Mouse (Mus musculus): Measurements from ENCODE around the gene Vcp. TPM values are rescaled to one million over a fixed set of nuclear protein-coding genes. Genes with fewer than 3 reads are reported as not detected.

Vcp gene
- total RNA-seq (2021): 299 and 392 TPM in 2 replicates
- long read RNA-seq, transcript Vcp-201 (17 exons, 3,316 nt): major isoform, 896 of 974 reads
- long read RNA-seq, partial matches to known transcripts: 39 of 974 reads
- long read RNA-seq, other reads (novel, unspliced or antisense): 39 of 974 reads

DNA sequence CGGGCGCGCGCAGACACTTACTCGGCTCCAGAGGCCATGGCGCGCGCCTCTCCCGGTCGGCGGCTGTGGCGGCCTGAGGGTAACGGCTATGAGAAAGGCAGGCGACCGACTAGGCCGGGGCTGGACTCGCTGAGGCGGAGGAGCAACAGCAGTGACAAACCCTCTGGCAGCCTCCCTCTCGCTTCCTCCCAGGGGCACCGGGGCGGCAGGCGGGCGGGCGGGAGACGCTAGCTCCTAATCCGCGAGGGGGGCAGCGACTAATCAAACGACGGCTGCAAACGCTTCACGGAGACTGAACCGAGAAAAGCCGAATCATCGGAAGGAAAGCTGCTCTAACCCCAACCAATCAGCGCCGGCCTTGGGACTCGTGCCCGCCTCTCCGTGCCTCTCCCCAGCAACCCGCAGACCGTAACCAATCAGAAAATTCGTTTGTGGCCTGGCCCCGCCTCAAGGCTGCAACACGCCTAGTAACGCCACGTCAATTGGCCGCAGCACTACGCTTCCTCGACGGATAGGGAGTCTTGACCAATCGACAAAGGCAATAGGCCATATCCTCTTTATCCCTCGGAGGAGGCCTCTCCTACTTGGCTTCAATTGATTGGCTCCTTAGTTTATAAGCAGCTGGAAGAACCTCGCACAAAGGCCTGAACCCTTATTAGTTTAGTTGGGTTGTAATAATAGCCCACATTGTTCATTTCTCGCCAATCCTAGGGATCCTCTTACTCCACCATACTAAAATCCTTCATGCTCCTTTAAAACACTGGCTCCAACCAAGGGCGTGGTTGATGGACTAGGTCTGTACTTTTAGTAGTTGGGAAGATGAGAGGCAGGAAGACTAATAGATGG lies at the start of gene Vcp:
Gene Vcp (minus strand): TSS at position 367 of the 846 bp plus-strand sequence.
- peak; percentile 98 for DNase-seq

DNA sequence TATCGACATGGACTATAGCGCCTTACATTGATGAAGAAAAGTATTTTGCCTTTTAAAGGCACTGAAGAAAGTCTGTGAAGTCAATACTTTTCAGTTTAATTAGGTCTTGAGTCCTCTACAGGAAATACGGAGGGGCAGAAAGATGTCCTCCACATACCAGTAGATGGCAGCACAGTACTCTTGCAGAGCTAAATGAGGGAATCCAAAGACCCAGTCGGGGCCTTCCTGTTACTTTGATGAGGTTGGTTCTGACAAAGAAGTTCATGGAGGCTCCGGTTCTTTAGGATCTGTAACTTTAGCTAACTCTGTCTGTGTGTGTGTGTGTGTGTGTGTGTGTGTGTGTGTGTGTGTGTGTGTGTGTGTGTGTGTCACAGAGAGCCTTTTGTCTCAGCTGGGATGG lies 46.9 kb upstream of the Vcp start:
- peak; percentile 38 for DNase-seq

DNA sequence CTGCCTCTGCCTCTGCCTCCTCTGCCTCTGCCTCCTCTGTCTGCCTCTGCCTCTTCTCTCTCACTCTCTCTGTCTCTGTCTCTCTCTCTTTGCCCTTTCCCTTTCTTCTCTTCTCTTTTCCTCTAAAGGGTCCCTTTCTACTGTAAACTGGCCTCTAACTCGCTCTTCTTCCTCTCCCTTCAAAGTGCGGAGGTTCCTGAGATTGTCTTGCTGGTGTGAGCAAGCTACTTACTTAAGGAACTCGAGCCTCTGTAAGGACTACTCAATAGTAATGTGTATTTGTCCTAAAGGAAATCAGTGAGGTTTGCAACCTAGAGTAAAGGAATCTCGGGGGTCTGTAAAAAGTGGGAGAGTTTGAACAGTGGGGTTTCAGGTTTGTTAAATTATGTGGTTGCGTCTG lies 46.3 kb upstream of the Vcp start:
- DNase-seq: no peak

DNA sequence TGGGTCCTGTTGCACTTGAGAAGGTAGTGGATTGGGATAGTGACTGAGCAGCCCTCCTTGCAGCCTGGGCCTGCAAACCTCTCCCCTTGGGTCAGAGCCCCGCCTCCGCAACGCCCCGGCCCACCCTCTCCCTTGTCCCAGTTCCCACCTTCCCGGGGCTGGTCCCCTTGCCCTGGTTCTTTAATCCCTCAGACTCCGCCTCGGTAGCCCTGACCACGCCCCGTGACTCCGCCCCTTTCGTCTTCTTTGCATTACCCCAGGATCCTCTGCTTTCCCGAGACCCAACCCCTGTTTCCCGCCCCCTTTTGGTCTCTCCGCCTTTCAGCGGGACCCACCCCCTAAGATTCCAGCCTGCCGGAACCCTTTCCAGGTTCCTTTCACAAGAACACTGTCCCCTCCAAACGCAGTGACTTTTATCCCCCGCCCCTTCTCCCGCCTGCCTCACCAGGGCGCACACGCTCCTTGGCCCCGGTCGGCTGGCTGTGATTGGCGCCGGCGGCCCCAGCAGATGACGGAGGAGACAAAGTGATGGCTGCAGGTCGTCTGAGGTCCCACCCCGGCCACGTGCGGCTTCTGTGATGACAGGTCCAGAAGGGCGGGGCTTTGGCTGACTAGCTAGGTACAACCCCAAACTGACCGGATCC lies 45.5 kb upstream of the Vcp start, which contains the start of gene Fam214b:
Gene Fam214b (minus strand): TSS at position 562 of the 644 bp plus-strand sequence.
- DNase-seq: peak; percentile 98

DNA sequence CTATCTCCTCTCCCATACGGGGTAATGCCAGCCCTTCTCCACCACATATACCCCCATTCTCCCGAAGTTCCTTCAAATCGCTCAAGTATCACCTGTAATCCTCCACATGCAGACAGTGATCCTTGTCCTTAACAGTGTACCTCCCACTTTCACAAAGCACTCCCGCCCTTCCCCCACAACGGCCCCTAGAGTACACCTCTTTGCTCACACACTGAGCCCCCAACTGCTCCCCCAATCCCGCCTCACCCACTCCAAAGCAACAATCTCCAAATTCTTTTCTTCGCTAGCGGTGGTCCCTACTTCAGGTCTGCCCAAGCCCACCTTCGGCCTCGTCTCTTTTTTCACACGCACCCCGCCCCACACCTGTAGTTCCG lies 45.0 kb upstream of the Vcp start:
- DNase-seq: no peak

DNA sequence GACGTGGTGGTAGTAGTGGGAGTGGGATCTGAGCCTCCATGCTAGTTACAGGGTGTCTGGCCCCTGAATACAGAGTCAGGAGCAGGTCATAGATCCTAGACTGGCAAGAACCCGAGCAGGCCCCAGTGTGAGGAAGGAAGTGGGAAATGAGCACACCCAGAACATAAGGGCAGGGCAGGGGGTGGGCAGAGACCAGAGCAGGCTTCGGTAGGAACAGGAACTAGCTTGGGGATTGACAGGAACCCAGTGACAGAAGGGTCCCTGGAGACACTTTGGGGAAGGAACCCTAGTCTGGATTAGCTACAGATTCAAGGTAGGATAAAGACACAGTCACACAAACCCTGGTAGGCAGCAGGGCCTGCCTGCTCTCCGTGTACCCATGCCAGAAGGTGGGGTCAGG lies 44.4 kb upstream of the Vcp start:
- DNase-seq: no peak

DNA sequence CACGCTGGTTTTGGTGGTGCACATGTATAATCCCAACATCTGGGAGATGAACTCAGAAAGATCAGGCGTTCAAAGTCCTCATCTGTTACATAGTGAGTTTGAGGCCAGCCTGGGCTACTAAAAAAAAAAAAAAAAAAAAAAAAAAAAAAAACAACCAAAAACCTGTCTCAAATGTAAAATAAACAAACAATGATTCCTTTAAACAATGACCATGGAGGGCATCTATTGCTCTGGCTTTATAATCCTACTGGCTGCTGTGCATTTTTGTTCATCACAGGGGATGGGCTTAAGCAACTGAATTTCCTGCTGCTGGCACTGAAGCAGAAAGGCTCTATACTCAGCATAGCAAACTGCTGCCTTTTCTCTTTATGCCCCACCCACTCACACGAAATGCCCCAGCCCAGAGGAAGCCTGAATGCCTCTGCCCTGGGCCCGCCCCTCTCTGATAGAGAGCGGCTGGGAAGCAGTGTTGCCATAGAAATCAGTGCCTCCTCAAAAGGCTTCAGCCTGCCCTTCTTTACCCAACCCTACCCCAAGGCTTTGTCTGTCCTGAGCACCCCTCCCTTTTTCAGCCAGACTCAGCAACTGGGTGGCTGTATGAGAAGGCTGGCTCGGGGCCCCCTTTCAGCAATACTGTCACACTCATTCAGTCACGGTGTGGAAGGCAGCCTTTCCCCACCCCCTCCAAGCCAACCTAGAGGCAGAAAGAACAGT lies 43.5 kb upstream of the Vcp start:
- peak; percentile 62 for DNase-seq

DNA sequence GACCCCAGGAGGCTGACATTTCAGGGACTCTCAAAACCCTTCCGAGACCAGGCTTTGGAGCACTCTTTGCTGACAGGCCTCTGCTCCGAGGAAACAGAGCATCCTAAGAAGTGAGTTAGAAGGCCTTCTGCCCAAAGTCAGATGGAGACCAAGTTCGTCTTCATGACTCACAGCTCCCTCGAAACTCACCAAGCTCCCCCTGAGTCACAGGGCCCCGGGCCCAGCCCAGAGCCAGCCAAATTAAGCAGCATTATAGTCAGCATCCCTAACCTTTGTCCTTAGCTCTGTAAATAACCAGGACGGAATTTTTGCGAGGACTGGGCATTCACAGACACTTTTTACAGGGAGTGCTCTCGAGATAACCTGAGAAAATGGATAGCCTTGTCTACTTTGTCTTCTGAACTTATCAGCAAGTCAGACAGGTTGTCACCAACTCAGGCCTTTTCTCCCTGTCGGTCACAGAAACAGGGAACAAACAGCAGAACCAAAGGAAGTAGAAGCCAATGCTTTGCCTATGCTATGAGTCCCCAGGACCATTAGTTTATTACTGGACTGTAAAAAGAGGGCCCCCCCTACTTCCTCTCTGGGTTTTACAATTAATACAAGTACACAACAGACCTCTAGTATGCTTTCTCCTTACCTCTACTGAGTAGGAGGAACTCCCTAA lies 40.7 kb upstream of the Vcp start:
- peak; percentile 51 for DNase-seq

DNA sequence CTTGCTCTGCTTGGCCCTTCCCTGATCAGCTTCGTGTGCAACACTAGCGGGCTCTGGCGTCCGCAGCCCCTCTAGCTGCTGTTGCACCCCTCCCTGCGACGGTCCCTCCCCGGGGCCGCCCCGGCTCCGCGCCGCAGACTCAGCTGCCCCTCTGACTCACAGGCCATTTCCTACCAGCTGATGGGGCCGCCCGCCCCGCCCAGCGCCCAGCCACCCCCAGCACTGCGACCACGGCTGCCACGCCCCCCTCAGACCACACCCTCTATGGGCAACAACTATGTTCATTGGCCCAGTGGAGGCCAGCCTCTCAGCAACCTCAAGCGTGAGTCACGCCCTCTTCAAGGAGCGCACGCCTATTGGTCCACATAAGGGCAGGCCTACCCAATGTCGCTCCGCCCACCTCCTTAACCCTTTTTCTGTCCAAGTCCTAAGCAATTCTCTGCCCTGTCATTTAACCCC lies 39.8 kb upstream of the Vcp start:
- peak; percentile 97 for DNase-seq

DNA sequence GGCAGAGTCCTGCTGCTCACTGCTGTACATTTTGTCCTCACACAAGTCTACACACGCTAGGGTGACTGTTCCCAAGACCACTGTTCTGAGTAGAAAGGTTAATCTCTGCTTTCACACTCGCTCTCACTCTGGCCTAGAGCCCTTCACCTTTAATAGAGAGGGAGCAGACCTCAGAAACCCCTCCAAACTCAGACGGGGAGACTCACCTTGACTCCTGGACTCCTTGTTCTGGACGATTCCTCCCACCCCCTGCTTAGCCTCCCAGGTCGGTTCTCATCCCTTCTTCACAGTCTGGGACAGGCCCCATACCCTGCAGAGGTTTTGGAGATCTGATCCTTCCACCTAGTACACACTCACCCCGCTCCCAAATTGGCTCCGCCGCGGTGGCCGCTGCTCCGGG lies 39.3 kb upstream of the Vcp start:
- DNase-seq: no peak

DNA sequence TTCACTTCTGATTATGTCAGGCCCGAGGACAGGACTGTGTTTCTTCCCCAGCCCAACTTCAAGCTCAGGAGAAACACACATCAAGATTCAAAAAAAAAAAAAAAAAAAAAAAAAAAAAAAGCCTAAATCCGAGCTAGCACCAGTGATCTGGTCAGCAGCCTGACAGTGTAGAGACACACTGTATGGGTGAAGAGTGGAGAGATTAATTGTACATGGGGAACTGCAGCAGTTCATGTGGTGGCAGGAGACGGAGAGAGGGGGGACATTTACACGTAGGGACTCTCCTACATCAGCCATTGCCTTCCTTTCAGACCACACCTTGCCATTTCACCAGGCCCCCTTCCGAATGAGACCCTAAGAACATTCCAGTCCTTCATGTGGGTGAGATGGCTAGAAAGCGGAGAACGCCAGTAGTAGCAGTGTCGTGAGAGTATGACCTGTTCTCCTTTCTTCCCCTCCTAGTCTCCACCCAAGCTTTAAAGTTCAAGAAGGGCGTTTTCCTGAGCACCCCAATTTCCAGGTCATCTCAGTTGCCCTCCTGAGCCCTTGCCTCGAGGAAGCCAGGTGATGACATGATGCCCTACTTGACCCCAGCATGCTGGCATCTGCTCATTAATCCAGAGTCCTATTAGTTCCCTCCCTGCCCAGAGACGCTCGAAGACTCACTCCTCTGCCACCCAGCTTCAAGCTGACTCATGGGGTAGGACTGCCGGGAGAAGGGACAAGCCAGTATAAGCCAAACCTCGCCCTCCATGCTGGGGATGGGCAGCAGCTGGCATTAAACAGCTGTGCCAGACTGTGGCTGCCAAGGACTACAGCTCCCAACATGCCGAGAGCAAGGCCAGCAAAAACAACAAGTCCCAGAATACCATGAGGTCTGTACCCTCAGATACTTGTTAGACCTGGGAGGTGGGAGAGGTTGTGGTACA lies 38.5 kb upstream of the Vcp start:
- DNase-seq: peak; percentile 77

DNA sequence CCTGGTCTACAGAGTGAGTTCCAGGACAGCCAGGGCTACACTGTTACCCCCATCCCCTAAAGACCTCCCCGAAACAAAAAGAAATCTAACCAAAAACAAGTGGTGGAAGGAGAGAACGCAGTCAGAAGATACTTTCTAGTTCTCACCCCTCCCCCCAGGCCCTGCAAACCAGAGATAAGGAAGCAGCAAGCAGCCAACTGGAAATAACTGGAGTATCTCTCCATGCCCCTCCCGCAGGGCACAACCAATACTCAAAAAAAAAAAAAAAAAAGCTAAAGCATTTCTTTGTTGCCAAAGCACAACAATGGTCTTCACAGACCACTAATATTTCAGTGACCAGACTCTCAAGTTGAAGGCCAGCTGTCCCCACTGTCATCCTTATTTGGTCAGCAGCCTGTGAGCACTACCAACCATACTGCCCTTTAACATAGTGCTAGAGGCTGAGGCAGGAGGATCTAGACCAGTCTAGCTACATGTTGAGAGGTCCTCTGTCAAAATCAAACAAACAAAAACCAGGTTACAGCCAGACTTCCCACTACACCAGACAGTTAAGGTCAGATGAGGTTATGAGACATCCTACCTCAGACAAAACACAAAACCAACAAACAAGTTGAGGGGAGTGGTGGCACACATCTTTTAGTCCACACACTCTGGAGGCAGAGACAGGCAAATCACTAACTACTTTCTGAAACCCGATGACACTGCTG lies 37.7 kb upstream of the Vcp start:
- DNase-seq: no peak

DNA sequence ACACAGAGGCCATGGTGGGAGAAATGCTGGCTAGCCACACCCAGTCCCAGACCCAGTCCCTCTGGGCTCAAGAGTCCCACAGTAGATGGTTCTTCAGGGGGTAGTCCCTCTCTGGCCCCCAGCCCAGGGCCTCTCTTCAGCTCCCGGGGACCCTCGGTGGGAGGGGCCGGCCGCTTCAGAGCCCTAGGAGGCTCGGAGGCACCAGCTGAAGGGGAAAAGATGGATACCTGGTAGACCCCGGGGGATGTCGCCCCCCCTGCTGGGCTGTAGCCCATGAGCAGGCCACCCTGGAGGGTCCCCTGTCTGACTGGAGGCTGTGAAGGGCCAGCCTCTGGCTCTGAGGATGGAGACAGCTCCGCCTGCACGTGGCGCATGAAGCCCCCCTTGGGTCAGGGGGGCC lies 36.0 kb upstream of the Vcp start:
- no peak for DNase-seq

DNA sequence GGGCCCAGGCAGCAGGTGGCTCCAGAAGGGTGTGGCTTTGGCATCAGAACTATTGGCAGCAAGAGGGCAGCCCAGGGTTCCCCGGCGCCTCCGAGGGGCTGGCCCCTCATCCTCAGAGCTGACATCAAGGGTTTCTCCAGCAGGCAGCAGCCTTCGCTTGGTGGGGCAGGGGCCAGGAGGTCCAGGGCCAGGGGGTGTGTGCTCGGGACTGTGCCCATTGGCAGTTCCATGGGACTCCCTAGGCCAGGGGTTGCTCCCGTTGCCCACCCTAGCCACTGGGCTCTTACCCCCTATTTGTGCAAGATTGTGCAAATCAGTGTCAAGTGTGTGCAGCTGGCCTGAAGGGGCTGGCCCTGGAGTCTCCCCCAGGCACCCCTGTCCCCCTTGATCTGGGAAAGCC lies 35.5 kb upstream of the Vcp start:
- no peak for DNase-seq

DNA sequence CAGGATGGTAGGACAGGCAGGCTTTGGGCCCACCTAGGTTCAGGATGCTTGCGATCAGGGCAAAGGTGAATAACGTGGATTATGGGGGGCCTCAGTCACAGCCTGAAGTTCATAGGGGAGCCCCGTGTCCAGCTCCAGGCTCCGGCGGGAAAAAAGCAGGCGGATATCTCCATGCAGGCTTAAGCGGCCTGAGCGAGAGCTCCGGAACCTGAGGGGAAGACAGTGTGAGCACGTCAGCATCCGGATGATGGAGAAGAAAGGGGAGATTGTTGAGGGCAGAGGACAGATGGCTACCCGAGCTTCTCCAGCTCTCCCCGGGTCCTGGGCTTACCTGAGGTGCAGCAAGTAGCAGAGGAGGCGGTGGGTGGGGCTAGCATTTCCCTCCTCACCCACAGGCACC lies 33.2 kb upstream of the Vcp start:
- no peak for DNase-seq

DNA sequence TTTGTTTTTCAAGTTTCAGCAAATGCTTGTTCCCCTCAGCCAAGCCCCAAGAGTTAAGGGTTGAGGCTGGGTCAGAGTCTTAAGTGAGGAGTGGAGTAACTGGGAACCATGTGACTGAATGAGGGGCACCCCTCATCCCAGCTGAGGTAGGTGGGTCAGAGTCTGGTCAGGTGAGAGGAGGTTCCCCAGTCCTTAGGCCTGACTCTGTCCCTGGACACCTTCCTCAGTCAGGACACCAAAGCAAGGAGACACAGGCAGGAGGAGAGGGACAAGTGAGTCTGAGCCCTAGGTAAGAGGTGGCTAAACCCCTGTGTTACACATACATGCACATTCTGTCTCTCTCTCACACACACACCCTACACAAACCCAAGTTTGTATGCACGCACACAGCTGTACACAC lies 32.2 kb upstream of the Vcp start:
- no peak for DNase-seq

DNA sequence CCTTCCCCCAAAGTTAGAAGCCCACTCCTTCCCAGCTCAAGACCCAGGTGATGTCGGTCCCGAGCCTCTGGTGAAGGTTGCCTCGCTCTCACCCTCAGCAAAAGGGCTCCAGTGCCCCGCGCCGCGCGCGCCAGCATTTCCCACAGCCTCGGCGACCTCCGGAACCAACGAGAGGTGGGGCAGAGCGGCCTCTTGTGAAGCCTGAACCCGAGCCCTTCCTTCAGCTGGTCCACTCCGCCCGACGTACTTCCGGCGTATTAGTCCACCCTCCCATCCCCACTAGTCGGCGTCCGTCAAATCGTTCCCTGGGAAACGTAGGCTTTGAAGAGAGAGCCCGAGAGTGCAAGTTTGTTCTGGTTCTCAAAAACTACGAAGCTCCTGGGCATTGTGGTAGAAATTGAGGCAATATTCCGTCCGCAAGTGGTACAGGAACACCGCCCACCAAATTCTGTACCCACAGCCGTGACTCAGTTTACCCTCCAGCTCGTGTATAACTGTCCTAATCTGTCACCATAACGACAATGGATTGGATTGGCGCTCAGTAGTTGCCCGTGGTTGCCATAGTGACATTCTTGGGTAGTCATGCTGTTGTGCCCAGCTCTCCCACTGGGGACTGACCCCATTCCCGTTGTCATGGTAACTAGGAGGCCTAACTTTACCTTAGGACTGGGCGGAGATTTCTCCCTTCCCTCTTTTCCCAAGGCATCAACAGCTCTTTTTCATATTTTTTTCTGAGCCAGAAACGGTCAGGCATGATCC lies 31.1 kb upstream of the Vcp start, which contains the start of gene Stoml2:
Gene Stoml2 (minus strand): TSS at position 474 of the 759 bp plus-strand sequence.
- peak; percentile 90 for DNase-seq

DNA sequence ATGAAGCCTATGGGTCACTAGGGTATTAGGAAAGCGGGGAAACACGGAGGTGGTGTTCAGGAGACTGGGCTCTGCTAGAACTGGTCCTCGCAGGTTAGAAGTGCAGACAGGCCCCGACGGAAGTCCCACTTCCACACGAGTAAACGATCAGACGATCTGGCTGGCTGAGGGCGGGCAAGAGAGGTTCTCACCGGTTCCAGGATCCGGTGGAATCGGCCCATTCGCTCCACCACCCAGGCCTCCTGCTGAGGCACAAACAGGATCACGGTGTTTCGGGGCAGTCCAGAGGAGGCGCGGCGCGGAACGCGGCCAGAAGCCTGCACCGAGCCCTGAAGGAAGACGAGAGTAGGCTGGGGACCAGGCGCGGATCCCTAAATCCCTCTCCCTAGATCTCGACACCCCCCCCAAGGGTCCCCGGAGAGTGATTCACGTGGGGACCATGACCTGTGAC lies 30.5 kb upstream of the Vcp start:
- peak; percentile 53 for DNase-seq

DNA sequence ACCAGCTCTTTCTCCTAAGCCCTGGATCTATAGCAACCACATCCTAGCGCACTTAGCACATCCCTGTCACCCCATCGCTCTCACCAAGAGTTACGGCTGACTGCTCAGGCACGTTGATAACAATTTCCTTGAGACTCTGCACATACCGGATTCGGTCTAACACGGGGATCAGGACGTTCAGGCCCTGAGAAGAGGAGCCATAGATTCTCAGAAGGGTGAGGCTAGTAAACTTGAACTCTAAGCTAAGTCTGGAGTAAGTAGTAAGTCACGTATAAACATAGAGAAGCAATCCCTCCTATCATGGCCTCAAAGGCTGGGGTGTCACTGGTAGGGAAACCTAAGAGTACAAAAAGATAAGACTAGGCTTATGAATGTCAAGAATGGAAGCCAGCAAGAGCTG lies 30.0 kb upstream of the Vcp start:
- no peak for DNase-seq

Data from adrenal gland, postnatal 25 days (tissue).